Mouse (Mus musculus) kidney, embryonic 14.5 days (tissue): Measurements from ENCODE around the gene Stk40. TPM values are rescaled to one million over a fixed set of nuclear protein-coding genes. Genes with fewer than 3 reads are reported as not detected.
"Not testable (repeated sequence)": the region's sequence is repeated elsewhere in the genome, so short reads cannot be mapped to it uniquely, and the experiment has no call there.

Source experiments
- ATAC-seq: fragments of 200-750 bp; cut with Nextera tagmentation; 2 replicates; pipeline ENCODE4 v1.8.0; 2017; ENCODE audit warnings: moderate number of reproducible peaks, mild to moderate bottlenecking, moderate TSS enrichment, moderate library complexity; ENCODE audit not compliant: low FRiP score, low TSS enrichment
- H3K27ac ChIP-seq: fragments of 300-500 bp; sonication (generic); 2 replicates; pipeline ENCODE4 v1.5.1; 2014; ENCODE audit warnings: low read depth, mild to moderate bottlenecking, low read length, moderate library complexity, mixed read lengths
- H3K27me3 ChIP-seq: fragments of 300-500 bp; sonication (generic); 2 replicates; pipeline ENCODE4 v1.6.1; 2014; ENCODE audit warnings: mild to moderate bottlenecking, low read length; ENCODE audit not compliant: control insufficient read depth, insufficient read depth
- H3K36me3 ChIP-seq: fragments of 300-500 bp; sonication (generic); 2 replicates; pipeline ENCODE4 v1.6.1; 2014; ENCODE audit warnings: low read length, mixed read lengths; ENCODE audit not compliant: control insufficient read depth, insufficient read depth
- H3K4me1 ChIP-seq: fragments of 300-500 bp; sonication (generic); 2 replicates; pipeline ENCODE4 v1.6.1; 2014; ENCODE audit warnings: low read length, mixed read lengths; ENCODE audit not compliant: control insufficient read depth, insufficient read depth
- H3K4me2 ChIP-seq: fragments of 300-500 bp; sonication (generic); replicated peaks from 2 replicates; pipeline ENCODE4 v1.6.1; 2014; ENCODE audit warnings: low read depth, mild to moderate bottlenecking, low read length
- H3K4me3 ChIP-seq: fragments of 300-500 bp; sonication (generic); 2 replicates; pipeline ENCODE4 v1.5.1; 2014; ENCODE audit warnings: mild to moderate bottlenecking, low read length
- H3K9ac ChIP-seq: fragments of 300-500 bp; sonication (generic); 2 replicates; pipeline ENCODE4 v1.6.1; 2014; ENCODE audit warnings: low read depth, mild to moderate bottlenecking, low read length, moderate library complexity
- H3K9me3 ChIP-seq: fragments of 300-500 bp; sonication (generic); 2 replicates; pipeline ENCODE4 v1.6.1; 2016; ENCODE audit warnings: low read length; ENCODE audit not compliant: control insufficient read depth
- WGBS: fragments of 180-500 bp; shearing (Covaris S2); extraction: QIAGEN DNeasy Blood & Tissue Kit; methylation state at CpG from one replicate; pipeline ENCODE4 v1.1.7; 2014; 5-methylcytosine and 5-hydroxymethylcytosine counted together
- polyA plus RNA-seq: library from polyadenylated mRNA; unstranded; fragments of >200 nt; fragmentation: Nextera tagmentation; extraction: Ambion mirVana; gene quantifications from 2 replicates; pipeline ENCODE4 v1.2.1, GENCODE M21; 2014

Stk40 gene
- polyA plus RNA-seq, 1 experiment from 2014 or later, result 24.9 TPM

GRCm38 (mm10) chr4:126163067-126163659 lies 59.4 kb downstream of the Stk40 start, which contains the start of gene Sh3d21:
Gene Sh3d21, minus strand, starts transcription at chr4:126163491.
- H3K27me3 ChIP-seq, result no peaks in the 10 kb centered on the region
- ATAC-seq, result peak; percentile 22; the same call in 1 of the 2 replicates
- peak within 1 kb of the TSS; percentile 80 for H3K27ac ChIP-seq
- H3K4me1 ChIP-seq, result peaks cover 16% of the 10 kb centered on the region; the same call in 1 of the 2 replicates
- H3K36me3 ChIP-seq, result peaks cover 23% of the 10 kb centered on the region
- H3K9ac ChIP-seq, result peak within 1 kb of the TSS; percentile 88
- H3K4me2 ChIP-seq, result peak within 1 kb of the TSS; percentile 98
- H3K9me3 ChIP-seq, result no peaks in the 10 kb centered on the region
- peak within 1 kb of the TSS; percentile 61 for H3K4me3 ChIP-seq
- 5% methylated on average over 22 of the region's 22 CpGs for WGBS

- peak overlapping the region; percentile 80; the same call in 1 of the 2 replicates for H3K27ac ChIP-seq
- no peak overlapping the region for H3K9ac ChIP-seq
- no peaks in the 10 kb centered on the region for H3K27me3 ChIP-seq
- 46% methylated on average over 4 of the region's 4 CpGs for WGBS
- ATAC-seq, result no peak
- H3K4me2 ChIP-seq, result no peak overlapping the region
- H3K4me1 ChIP-seq, result peaks cover 16% of the 10 kb centered on the region; the same call in 1 of the 2 replicates
- no peaks in the 10 kb centered on the region for H3K9me3 ChIP-seq
- H3K36me3 ChIP-seq, result peaks cover 28% of the 10 kb centered on the region
- H3K4me3 ChIP-seq, result no peak overlapping the region
These were observed 59.9 kb downstream of the Stk40 start for GRCm38 (mm10) chr4:126163685-126164084.

GRCm38 (mm10) chr4:126165092-126165491 lies 61.3 kb downstream of the Stk40 start:
- Histone ChIP-seq H3K4me1 (peaks cover 16% of the 10 kb centered on the region; the same call in 1 of the 2 replicates), H3K36me3 (peaks cover 42% of the 10 kb centered on the region)
- WGBS, result 69% methylated on average over 8 of the region's 10 CpGs
- H3K4me2 ChIP-seq, ATAC-seq, H3K27ac ChIP-seq, H3K9ac ChIP-seq, H3K9me3 ChIP-seq, H3K4me3 ChIP-seq, H3K27me3 ChIP-seq: not testable (repeated sequence)

- Histone ChIP-seq H3K9me3 (no peaks in the 10 kb centered on the region), H3K27me3 (no peaks in the 10 kb centered on the region), H3K27ac (no peak overlapping the region), H3K4me3 (no peak overlapping the region), H3K4me2 (no peak overlapping the region), H3K36me3 (peaks cover 50% of the 10 kb centered on the region), H3K9ac (no peak overlapping the region), H3K4me1 (peaks cover 16% of the 10 kb centered on the region; the same call in 1 of the 2 replicates)
- 78% methylated on average over 3 of the region's 3 CpGs for WGBS
- ATAC-seq, result no peak
These were observed 62.3 kb downstream of the Stk40 start for GRCm38 (mm10) chr4:126166084-126166483.

GRCm38 (mm10) chr4:126168851-126169250 lies 65.1 kb downstream of the Stk40 start:
- Histone ChIP-seq H3K27ac (no peak overlapping the region), H3K4me2 (no peak overlapping the region), H3K36me3 (peaks cover 77% of the 10 kb centered on the region), H3K27me3 (no peaks in the 10 kb centered on the region), H3K4me1 (no peaks in the 10 kb centered on the region), H3K4me3 (no peak overlapping the region), H3K9me3 (no peaks in the 10 kb centered on the region), H3K9ac (no peak overlapping the region)
- WGBS, result 91% methylated on average over 6 of the region's 6 CpGs
- no peak for ATAC-seq

- H3K4me3 ChIP-seq, H3K4me1 ChIP-seq, H3K9me3 ChIP-seq, H3K27me3 ChIP-seq, H3K4me2 ChIP-seq, H3K9ac ChIP-seq, ATAC-seq, H3K27ac ChIP-seq: not testable (repeated sequence)
- H3K36me3 ChIP-seq, result peaks cover 92% of the 10 kb centered on the region
- 94% methylated on average over 5 of the region's 5 CpGs for WGBS
These were observed 67.0 kb downstream of the Stk40 start for GRCm38 (mm10) chr4:126170737-126171136.

GRCm38 (mm10) chr4:126173800-126174199 lies 70.0 kb downstream of the Stk40 start:
- Histone ChIP-seq H3K4me1 (no peaks in the 10 kb centered on the region), H3K27me3 (no peaks in the 10 kb centered on the region), H3K27ac (no peak overlapping the region), H3K4me3 (no peak overlapping the region), H3K36me3 (peaks cover 92% of the 10 kb centered on the region), H3K9me3 (no peaks in the 10 kb centered on the region), H3K4me2 (no peak overlapping the region), H3K9ac (no peak overlapping the region)
- WGBS, result 93% methylated on average over 5 of the region's 5 CpGs
- no peak for ATAC-seq

- ATAC-seq, H3K4me1 ChIP-seq, H3K27me3 ChIP-seq, H3K4me2 ChIP-seq, H3K9ac ChIP-seq, H3K27ac ChIP-seq, H3K4me3 ChIP-seq, H3K9me3 ChIP-seq: not testable (repeated sequence)
- WGBS, result 94% methylated on average over 7 of the region's 7 CpGs
- peaks cover 92% of the 10 kb centered on the region for H3K36me3 ChIP-seq
These were observed 72.2 kb downstream of the Stk40 start for GRCm38 (mm10) chr4:126175980-126176379.

- H3K4me3 ChIP-seq, result no peak overlapping the region
- H3K27ac ChIP-seq, result no peak overlapping the region
- no peaks in the 10 kb centered on the region for H3K27me3 ChIP-seq
- no peak overlapping the region for H3K4me2 ChIP-seq
- H3K9me3 ChIP-seq, result no peaks in the 10 kb centered on the region
- peaks cover 73% of the 10 kb centered on the region for H3K36me3 ChIP-seq
- H3K4me1 ChIP-seq, result no peaks in the 10 kb centered on the region
- no peak; the same call in 1 of the 2 replicates for ATAC-seq
- 57% methylated on average over 7 of the region's 7 CpGs for WGBS
- no peak overlapping the region for H3K9ac ChIP-seq
These were observed 77.6 kb downstream of the Stk40 start for GRCm38 (mm10) chr4:126181170-126181957.
